Mouse (Mus musculus): ENCODE data around the gene Nek7.

GRCm38 (mm10) chr1:138491382-138492097, 128.4 kb downstream of the Nek7 start:
- TF ChIP-seq CTCF (IDR thresholded peaks at IDR 0.05; ENCODE audit: borderline replicate concordance, insufficient read depth, low read depth, low read length): no peak
- no peak for TF ChIP-seq POLR2A (IDR thresholded peaks at IDR 0.05; ENCODE audit: borderline replicate concordance, insufficient read depth, low read length)
